Mouse (Mus musculus) kidney, postnatal 36 days (tissue): ENCODE results near the gene Gm20741.

ENCODE experiments used
- DNase-seq, 2 experiments: peaks; one replicate each; pipeline ENCODE4 v3.0.0; 2021 to 2022; ENCODE audit warnings: mixed read lengths in 2 of 2

Gm20741 gene

GRCm38 (mm10) chr16:88811827-88812226 lies at the start of gene Gm20741:
TSS of gene Gm20741 (minus strand) at chr16:88812220.
- DNase-seq: no peak

GRCm38 (mm10) chr16:88851450-88851849 lies 39.4 kb upstream of the Gm20741 start:
- peak; percentile 17 to 45 for DNase-seq

DNA sequence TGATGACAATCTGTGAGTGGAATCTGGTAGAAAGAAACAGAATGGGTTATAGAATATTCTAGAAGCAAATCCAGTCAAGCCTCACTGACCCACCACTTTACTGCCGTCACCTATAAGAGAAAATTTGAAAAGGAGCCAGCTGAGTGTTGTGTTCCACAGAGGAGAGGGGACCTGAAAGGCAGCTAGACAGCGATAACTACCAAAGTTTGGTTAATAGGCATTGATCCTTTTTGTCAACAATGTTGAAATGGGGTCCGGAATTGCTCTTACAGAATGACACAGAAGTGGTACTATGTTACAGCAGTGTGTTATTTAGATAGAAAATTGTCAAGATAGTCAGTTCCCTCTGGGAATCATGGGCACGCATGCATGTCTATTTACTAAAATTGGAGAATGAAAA lies 36.5 kb upstream of the Gm20741 start:
- no peak for DNase-seq

DNA sequence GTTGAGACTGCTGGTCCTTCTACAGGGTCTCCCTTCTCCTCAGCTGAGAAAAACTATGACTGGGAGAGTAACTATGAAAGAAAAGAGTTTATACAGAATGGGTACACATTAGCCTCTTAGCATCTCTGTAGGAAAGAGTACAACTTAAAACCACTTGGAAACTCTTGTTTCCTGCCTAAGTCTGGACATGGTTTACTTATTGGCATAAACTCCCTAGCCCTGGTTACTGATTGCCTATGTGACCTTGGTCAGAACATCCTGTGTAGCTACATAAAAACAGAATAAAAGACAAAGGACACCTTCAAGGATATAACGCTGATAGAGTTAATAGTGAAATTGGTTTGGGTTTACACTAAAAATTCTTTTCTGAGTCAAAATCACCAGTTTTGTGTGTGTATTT lies 35.3 kb upstream of the Gm20741 start:
- DNase-seq: peak; percentile 20 to 41

- DNase-seq: no peak
Measured at GRCm38 (mm10) chr16:88826978-88827377, 15.0 kb upstream of the Gm20741 start.

GRCm38 (mm10) chr16:88826095-88826652 lies 14.2 kb upstream of the Gm20741 start, which contains the start of gene Krtap14:
TSS of gene Krtap14 (minus strand) at chr16:88826145.
- no peak for DNase-seq

GRCm38 (mm10) chr16:88823736-88824135 lies 11.7 kb upstream of the Gm20741 start:
- peak; percentile 17 to 40 for DNase-seq

DNA sequence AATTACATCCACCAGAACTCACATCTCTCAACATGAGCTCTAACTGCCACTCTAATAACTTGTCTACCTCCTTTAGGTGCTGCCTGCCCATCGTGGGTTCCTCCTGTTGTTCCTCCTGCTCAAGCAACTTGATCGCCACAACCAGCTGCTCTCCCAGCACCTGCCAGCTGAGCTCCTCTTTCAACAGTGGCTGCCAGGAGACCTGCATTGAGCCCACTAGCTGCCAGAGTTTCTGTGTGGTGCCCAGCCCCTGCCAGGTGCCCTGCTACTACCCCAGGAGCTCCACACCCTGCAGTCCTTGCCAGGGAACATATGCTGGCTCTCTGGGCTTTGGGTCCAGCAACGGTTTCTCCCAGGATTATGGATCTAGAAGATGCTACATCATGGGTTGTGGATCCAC lies 8.0 kb upstream of the Gm20741 start, which contains the start of gene Krtap15:
Krtap15 (plus strand) TSS at position 150 of the 400 bp plus-strand sequence.
- no peak for DNase-seq

- no peak for DNase-seq
Measured at GRCm38 (mm10) chr16:88786786-88787185, 25.2 kb downstream of the Gm20741 start.

DNA sequence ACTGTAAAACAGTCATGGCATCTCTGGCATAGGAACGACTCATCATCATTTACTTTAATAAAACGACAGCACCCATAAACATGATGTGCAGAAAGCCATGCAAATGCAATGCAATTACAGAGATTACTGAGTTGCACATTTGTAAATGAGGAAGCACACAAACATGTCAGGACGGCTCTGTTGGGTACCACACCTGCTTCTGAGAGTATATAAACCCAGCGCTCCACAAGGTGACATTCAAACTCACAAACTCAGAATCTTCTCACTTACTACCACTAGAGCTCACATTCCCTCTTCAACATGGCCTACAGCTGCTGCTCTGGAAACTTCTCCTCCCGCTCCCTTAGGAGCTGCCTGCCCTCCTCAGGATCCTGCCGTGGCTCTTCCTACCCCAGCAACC lies 34.4 kb downstream of the Gm20741 start, which contains the start of gene Gm5965:
Gm5965 (plus strand) TSS at position 301 of the 400 bp plus-strand sequence.
- DNase-seq: no peak

DNA sequence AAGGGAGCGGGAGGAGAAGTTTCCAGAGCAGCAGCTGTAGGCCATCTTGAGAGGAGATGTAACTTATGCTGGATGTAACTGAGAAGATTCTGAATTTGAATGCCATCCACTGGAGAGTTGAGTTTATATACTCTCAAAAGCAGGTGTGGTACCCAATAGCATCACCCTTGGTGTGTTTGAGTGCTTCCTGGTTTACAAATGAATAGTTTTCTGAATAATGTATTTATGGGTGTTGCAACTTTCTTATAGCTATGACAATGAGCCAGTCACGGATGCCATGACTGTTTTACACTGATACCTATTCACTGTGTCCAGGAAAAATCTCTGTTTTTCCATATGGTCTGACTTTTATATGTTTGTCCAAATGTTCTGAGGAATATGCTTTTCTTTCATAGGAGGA lies 37.9 kb downstream of the Gm20741 start, which contains the start of gene 2310057N15Rik:
2310057N15Rik (minus strand) TSS at position 101 of the 400 bp plus-strand sequence.
- DNase-seq: no peak
